Mouse (Mus musculus) lung, embryonic 14.5 days (tissue): ENCODE measurements around the gene Ass1. TPM values are rescaled to one million over a fixed set of nuclear protein-coding genes. Genes with fewer than 3 reads are reported as not detected.

Experiments
- ATAC-seq: fragments of 200-750 bp; cut with Nextera tagmentation; 2 replicates; pipeline ENCODE4 v1.8.0; 2017; ENCODE audit warnings: mild to moderate bottlenecking, moderate TSS enrichment, moderate library complexity; ENCODE audit not compliant: insufficient read depth
- DNase-seq: peaks from one replicate; pipeline ENCODE4 v3.0.0-alpha.2; 2015
- H3K27ac ChIP-seq: fragments of 300-500 bp; sonication (generic); 2 replicates; pipeline ENCODE4 v1.5.1; 2014; ENCODE audit warnings: low read depth, mild to moderate bottlenecking, moderate library complexity
- H3K27me3 ChIP-seq: fragments of 300-500 bp; sonication (generic); 2 replicates; pipeline ENCODE4 v1.6.1; 2014; ENCODE audit warnings: low read length, control low read depth; ENCODE audit not compliant: insufficient read depth
- H3K36me3 ChIP-seq: fragments of 300-500 bp; sonication (generic); 2 replicates; pipeline ENCODE4 v1.6.1; 2014; ENCODE audit warnings: control low read depth; ENCODE audit not compliant: insufficient read depth
- H3K4me1 ChIP-seq: fragments of 300-500 bp; sonication (generic); 2 replicates; pipeline ENCODE4 v1.6.1; 2014; ENCODE audit warnings: antibody characterized with exemption, control low read depth; ENCODE audit not compliant: insufficient read depth
- H3K4me2 ChIP-seq: fragments of 300-500 bp; sonication (generic); 2 replicates; pipeline ENCODE4 v1.6.1; 2014; ENCODE audit warnings: mild to moderate bottlenecking
- H3K4me3 ChIP-seq: fragments of 300-500 bp; sonication (generic); 2 replicates; pipeline ENCODE4 v1.5.1; 2014; ENCODE audit warnings: low read depth, low read length
- H3K9ac ChIP-seq: fragments of 300-500 bp; sonication (generic); 2 replicates; pipeline ENCODE4 v1.6.1; 2014
- H3K9me3 ChIP-seq: fragments of 300-500 bp; sonication (generic); 2 replicates; pipeline ENCODE4 v1.6.1; 2016; ENCODE audit warnings: low read depth, low read length, control low read depth
- CTCF ChIP-seq: IDR thresholded peaks from 2 replicates; pipeline ENCODE4 v1.5.1; 2016; ENCODE audit warnings: antibody characterized with exemption, low read depth
- WGBS: fragments of 180-500 bp; shearing (Covaris S2); extraction: QIAGEN DNeasy Blood & Tissue Kit; methylation state at CpG from one replicate; pipeline ENCODE4 v1.1.7; 2014; 5-methylcytosine and 5-hydroxymethylcytosine counted together
- polyA plus RNA-seq: library from polyadenylated mRNA; unstranded; fragments of >200 nt; fragmentation: Nextera tagmentation; extraction: Ambion mirVana; gene quantifications from 2 replicates; pipeline ENCODE4 v1.2.1, GENCODE M21; 2014

Ass1 gene
- 9.1 and 9.5 TPM in 2 replicates for polyA plus RNA-seq

DNA sequence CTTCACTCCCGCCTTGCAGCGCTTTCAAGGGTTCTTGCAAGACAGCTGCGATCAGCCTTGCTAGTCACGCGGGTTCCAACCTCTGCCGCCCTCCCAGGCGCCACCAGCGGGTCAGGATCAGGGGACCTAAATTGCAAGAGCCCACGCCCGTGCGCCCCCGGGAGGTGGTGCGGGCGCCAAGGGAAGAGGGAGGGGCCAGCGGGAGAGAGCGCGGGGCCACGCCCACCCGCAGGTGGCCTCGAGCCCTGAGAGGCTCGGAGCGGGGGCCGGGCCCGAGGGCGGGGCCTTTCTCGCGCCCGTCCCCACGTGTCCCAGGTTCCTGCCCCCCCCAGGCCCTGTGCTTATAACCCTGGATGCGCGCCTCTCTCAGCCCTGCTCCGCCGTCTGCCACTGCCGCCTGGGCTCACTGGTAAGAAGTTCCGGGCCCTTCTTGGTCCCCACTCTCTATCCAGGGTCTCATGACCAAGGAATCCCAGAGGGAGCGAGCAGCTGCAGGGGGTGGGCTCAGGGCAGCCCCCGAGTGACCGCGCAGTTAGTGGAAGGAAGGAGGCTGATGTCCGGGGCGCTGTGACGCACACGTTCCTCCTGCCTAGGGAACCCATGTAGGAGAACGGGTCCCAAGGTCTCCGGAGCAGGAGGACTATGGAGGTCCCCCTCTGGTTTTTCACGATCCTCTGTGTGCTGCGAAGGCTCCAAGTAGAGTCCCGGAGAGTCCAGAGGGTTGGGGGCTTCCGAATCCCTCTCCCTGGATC is at the start of gene Ass1:
Gene Ass1, plus strand, starts transcription at position 277 of the 752 bp plus-strand sequence.
- ATAC-seq (peak; percentile 79), DNase-seq (peak; percentile 79)
- TF ChIP-seq CTCF, result peak; percentile 23; the same call in 1 of the 2 replicates
- Histone ChIP-seq H3K9ac (peak within 1 kb of the TSS; percentile 43), H3K36me3 (no peaks in the 10 kb centered on the region), H3K4me2 (peak within 1 kb of the TSS; percentile 91), H3K4me1 (0 out of 2 replicates have a peak, but pooled peaks cover 5% of the 10 kb centered on the region), H3K27me3 (peaks cover 33% of the 10 kb centered on the region), H3K27ac (no peak within 1 kb of the TSS), H3K9me3 (no peaks in the 10 kb centered on the region), H3K4me3 (peak within 1 kb of the TSS; percentile 43)
- under 1% methylated on average over 49 of the region's 49 CpGs for WGBS

DNA sequence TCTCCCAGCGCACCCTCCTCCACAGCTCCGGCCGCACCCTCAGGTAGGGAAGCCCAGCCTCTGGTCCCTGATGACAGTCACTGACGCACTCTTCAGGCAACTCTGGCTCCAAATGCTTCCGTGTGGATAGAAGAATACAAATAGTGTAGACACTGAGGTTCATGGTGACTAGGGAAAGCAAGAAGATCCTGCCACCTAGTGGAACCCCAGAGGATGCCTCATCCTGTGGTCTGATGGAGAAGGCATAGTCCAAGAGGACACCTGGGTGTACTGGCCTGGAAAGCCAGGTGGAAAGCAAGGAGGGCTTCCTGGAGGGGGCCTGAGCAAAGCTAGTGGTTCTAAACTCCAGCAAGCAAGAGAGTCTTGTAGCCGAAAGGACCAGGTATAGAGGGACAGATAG is 49.1 kb upstream of the Ass1 start:
- peak; percentile 63 for TF ChIP-seq CTCF
- H3K27ac ChIP-seq, result no peak overlapping the region
- peak; percentile 24 for DNase-seq
- no peaks in the 10 kb centered on the region for H3K36me3 ChIP-seq
- ATAC-seq, result no peak
- no peaks in the 10 kb centered on the region for H3K4me1 ChIP-seq
- H3K4me2 ChIP-seq, result no peak overlapping the region
- no peaks in the 10 kb centered on the region for H3K27me3 ChIP-seq
- WGBS, result 77% methylated on average over 6 of the region's 6 CpGs
- H3K9me3 ChIP-seq, result no peaks in the 10 kb centered on the region
- no peak overlapping the region for H3K9ac ChIP-seq
- no peak overlapping the region for H3K4me3 ChIP-seq

DNA sequence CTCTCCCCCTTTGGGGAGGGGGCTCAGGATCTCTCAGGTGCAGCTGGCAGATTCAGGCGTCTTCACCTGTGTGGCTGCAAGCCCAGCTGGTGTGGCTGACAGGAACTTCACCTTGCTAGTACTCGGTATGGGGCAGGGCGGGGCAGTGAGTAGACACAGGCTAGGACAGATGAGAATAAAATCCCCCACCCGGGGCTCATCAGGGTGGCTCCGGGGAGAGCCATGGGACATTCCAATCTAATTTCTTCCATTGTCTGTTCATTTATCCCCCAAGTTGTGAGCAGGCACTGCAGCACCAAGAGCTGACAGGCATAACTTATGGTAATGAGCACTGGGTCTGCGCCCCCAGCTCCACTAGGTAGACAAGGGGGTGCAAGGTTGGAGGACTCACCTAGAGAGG is 47.4 kb upstream of the Ass1 start:
- WGBS, result 52% methylated on average over 6 of the region's 6 CpGs
- Histone ChIP-seq H3K4me2 (no peak overlapping the region), H3K36me3 (no peaks in the 10 kb centered on the region), H3K9me3 (no peaks in the 10 kb centered on the region), H3K4me3 (no peak overlapping the region), H3K4me1 (no peaks in the 10 kb centered on the region), H3K9ac (no peak overlapping the region), H3K27ac (no peak overlapping the region), H3K27me3 (no peaks in the 10 kb centered on the region)
- TF ChIP-seq CTCF, result no peak
- DNase-seq (no peak), ATAC-seq (no peak)

DNA sequence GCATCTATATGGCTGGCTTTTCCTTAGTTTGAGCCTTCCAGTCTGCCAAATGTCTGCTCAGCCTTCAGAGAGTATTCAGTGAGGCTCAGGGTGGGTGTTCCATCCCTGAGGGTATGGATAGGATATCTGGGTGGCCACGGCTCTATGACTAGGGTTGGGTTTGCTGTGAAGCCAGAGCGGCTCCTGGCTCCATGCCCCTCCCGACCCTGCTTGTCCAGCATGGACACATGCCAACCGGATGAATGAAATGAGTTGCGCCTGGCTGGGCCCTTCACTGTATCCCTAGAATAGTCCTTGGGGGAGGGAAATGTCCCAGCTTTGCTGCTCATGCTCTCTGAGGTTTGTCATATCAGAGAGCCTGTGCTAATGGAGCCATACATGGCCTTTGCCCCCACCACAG is 38.5 kb upstream of the Ass1 start:
- ATAC-seq (no peak), DNase-seq (peak; percentile 42)
- no peak overlapping the region for H3K4me3 ChIP-seq
- no peak overlapping the region for H3K9ac ChIP-seq
- no peak overlapping the region for H3K27ac ChIP-seq
- WGBS, result 62% methylated on average over 5 of the region's 5 CpGs
- TF ChIP-seq CTCF, result no peak
- no peaks in the 10 kb centered on the region for H3K9me3 ChIP-seq
- H3K4me1 ChIP-seq, result no peaks in the 10 kb centered on the region
- no peaks in the 10 kb centered on the region for H3K27me3 ChIP-seq
- no peaks in the 10 kb centered on the region for H3K36me3 ChIP-seq
- H3K4me2 ChIP-seq, result no peak overlapping the region

DNA sequence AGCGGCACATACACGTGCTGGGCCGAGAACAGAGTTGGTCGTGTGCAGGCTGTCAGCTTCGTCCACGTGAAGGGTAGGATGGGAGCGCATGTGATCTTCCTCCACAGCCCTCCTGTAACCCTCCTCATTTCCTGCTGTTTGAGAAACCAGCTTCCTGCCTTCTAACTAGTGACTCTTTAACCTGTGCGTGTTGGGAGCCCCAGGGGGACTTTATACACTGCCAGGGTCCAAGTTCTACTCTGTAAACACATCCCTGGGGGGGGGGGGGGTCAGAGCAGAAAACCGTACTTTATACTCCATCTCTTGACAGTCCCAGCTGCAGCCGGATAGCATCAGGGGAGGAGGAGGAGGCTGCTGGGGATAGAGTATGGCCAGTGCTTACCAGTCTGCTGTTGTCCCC is 35.3 kb upstream of the Ass1 start:
- ATAC-seq (no peak), DNase-seq (no peak)
- no peak for TF ChIP-seq CTCF
- no peak overlapping the region for H3K4me3 ChIP-seq
- H3K27me3 ChIP-seq, result no peaks in the 10 kb centered on the region
- H3K4me1 ChIP-seq, result no peaks in the 10 kb centered on the region
- no peaks in the 10 kb centered on the region for H3K36me3 ChIP-seq
- H3K9me3 ChIP-seq, result no peaks in the 10 kb centered on the region
- no peak overlapping the region for H3K4me2 ChIP-seq
- no peak overlapping the region for H3K27ac ChIP-seq
- H3K9ac ChIP-seq, result no peak overlapping the region
- WGBS, result 32% methylated on average over 10 of the region's 10 CpGs

DNA sequence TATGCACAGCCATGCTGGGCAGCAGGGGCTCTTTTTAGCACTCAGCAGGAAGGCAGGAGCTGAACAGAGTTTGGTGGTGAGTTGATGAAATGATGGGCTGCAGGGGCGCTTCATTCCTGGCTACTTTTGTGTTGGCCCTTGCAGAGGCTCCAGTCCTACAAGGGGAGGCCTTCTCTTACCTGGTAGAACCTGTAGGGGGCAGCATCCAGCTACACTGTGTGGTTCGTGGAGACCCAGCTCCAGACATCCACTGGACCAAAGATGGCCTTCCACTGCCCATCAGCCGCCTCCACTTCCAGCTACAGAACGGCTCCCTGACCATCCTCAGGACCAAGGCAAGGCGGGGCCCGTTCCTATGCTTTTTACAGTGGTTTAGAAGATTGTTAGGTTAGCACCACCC is 34.4 kb upstream of the Ass1 start:
- Histone ChIP-seq H3K27me3 (no peaks in the 10 kb centered on the region), H3K9me3 (no peaks in the 10 kb centered on the region), H3K36me3 (no peaks in the 10 kb centered on the region), H3K4me1 (no peaks in the 10 kb centered on the region), H3K9ac (no peak overlapping the region), H3K4me2 (no peak overlapping the region), H3K27ac (no peak overlapping the region), H3K4me3 (no peak overlapping the region)
- ATAC-seq, result no peak
- peak; percentile 72 for TF ChIP-seq CTCF
- DNase-seq, result peak; percentile 75
- WGBS, result 42% methylated on average over 6 of the region's 6 CpGs

DNA sequence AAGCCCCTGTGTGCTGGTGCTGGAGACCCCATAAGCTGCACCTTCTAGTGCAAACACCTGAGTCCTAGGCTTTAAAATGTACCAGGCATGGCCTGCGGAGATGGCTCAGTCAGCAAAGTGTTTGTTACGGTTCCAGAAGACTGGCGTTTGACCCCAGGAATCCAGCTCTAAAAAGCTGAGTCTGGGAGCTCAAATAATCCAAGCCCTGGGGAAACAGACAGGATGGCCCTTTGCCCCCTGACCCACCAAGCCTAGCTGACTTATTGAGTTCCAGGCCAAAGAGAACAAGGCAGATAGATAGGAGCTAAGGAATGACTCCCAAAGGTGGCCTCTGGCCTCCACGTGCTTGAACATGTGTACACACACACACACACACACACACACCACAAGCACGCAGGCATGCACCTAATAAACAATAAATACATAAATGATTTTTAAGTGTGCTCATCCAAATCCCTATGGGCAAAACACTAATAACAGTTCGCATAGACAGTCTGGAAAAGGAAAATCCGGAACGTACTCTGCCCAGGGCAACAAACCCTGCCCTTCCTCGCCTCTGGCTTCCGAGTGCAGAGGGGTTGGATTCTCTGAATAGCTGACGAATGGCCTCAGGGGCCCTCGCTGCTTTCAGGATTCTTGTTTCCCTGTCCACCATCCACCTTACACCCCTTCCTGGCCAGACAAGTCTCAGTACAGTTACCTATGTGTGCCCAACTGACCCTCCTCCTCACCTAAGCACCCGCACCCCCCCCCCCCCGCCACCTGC is 32.3 kb upstream of the Ass1 start:
- no peaks in the 10 kb centered on the region for H3K9me3 ChIP-seq
- no peak overlapping the region for H3K4me2 ChIP-seq
- no peaks in the 10 kb centered on the region for H3K27me3 ChIP-seq
- DNase-seq (no peak), ATAC-seq (no peak)
- H3K36me3 ChIP-seq, result no peaks in the 10 kb centered on the region
- H3K4me1 ChIP-seq, result no peaks in the 10 kb centered on the region
- H3K9ac ChIP-seq, result no peak overlapping the region
- TF ChIP-seq CTCF, result no peak
- no peak overlapping the region for H3K4me3 ChIP-seq
- 55% methylated on average over 14 of the region's 14 CpGs for WGBS
- H3K27ac ChIP-seq, result no peak overlapping the region
